Mouse (Mus musculus): Measurements from ENCODE around the gene Nuak2.

Nuak2 gene

DNA sequence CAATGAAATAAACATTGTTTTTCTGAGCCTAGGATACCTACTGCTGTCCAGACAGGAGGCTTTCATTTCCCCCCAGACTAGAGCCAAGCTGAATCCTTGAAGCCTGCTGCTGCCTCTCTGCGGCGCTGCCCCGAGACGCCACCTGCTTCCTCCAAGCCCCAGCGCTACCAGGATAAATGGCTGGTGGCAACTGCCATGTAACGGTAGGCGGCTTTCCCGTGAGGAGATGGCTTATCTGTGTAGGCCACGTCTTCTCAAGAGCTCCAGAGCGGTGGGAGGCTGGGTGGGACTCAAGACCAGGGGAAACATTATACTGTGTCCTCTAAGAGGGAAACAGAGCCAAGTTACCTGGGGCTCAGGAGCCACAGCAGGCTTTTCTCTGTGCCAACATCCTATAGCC lies 66.0 kb downstream of the Nuak2 start:
- DNase-seq: no peak
